In genomic region chr4:109569421-109569820, GRCm38 (mm10) we compare ENCODE assay signal across 19 mouse cellular contexts. TPM values are rescaled to one million over a fixed set of nuclear protein-coding genes. Genes with fewer than 3 reads are reported as not detected.
DNase-seq lines count a peak whose midpoint lies in the region; ATAC-seq lines count a peak whose summit lies in the region.
"Had no signal": no experiment of that assay in that cellular context is flagged by ENCODE, and none has a peak within 500 bp of the region (broad histone marks: within the 10 kb centered on the region; RNA-seq: fewer than 3 reads in every experiment).

No protein-coding gene starts in this region.

- 61% methylated on average over 9 of the region's 9 CpGs for WGBS in embryonic facial prominence, embryonic 11.5 days
- WGBS in embryonic facial prominence, embryonic 10.5 days = 67% methylated on average over 9 of the region's 9 CpGs
- WGBS in hindbrain, embryonic 11.5 days = 56% methylated on average over 9 of the region's 9 CpGs
- 57% methylated on average over 9 of the region's 9 CpGs for WGBS in midbrain, embryonic 16.5 days
- WGBS in heart, embryonic 11.5 days (ENCODE audit: insufficient replicate concordance) = 85% methylated on average over 9 of the region's 9 CpGs

- peak; percentile 26 for DNase-seq in embryonic facial prominence, embryonic 11.5 days (ENCODE audit: low spot score)
- DNase-seq in embryonic facial prominence, embryonic 10.5 days (ENCODE audit: low spot score) = no peak
- peak; percentile 22 for DNase-seq in 3T3-L1 (ENCODE audit: low read depth, low spot score)
- peak; percentile 27 for DNase-seq in hindbrain, embryonic 11.5 days (ENCODE audit: low spot score)
- DNase-seq in lung, postnatal 10 days = no peak
- no peak for DNase-seq in layer of hippocampus, adult 8-10 months (ENCODE audit: low spot score in 2 of 2)
- DNase-seq: cerebellum, adult 8-10 months; gastrocnemius, postnatal 25 days; kidney, adult 8-10 months; liver, embryonic 13.5 days; thymus, postnatal 25 days had no signal

- no peak overlapping the region for H3K27ac ChIP-seq in embryonic facial prominence, embryonic 11.5 days (replicated peaks; ENCODE audit: low read depth, low read length)
- H3K27ac ChIP-seq in embryonic facial prominence, embryonic 10.5 days (replicated peaks) = no peak overlapping the region
- H3K27ac ChIP-seq in hindbrain, embryonic 11.5 days (ENCODE audit: low read depth, low read length) = 0 out of 2 replicates have a peak overlapping the region, but pooled peaks have one; percentile 11
- peak overlapping the region; percentile 29 for H3K27ac ChIP-seq in midbrain, embryonic 16.5 days (ENCODE audit: low read length)
- no peak overlapping the region for H3K27ac ChIP-seq in heart, embryonic 11.5 days (ENCODE audit: low read depth, low read length)
- H3K27ac ChIP-seq: forebrain, embryonic 12.5 days; heart, embryonic 10.5 days; layer of hippocampus, adult 2 months; liver, embryonic 13.5 days; stomach, embryonic 15.5 days had no signal

- no peak overlapping the region for H3K4me2 ChIP-seq in embryonic facial prominence, embryonic 11.5 days (ENCODE audit: low read depth, low read length)
- peak overlapping the region; percentile 23; the same call in 1 of the 2 replicates for H3K4me2 ChIP-seq in hindbrain, embryonic 11.5 days (replicated peaks; ENCODE audit: low read depth, low read length)
- H3K4me2 ChIP-seq in midbrain, embryonic 16.5 days (ENCODE audit: low read length) = peak overlapping the region; percentile 38
- no peak overlapping the region for H3K4me2 ChIP-seq in heart, embryonic 11.5 days
- H3K4me2 ChIP-seq: forebrain, embryonic 12.5 days; liver, embryonic 13.5 days; stomach, embryonic 15.5 days had no signal

- H3K4me3 ChIP-seq in embryonic facial prominence, embryonic 11.5 days (ENCODE audit: low read depth, low read length) = no peak overlapping the region
- H3K4me3 ChIP-seq in embryonic facial prominence, embryonic 10.5 days = no peak overlapping the region
- 0 out of 2 replicates have a peak overlapping the region, but pooled peaks have one; percentile 1 for H3K4me3 ChIP-seq in hindbrain, embryonic 11.5 days (ENCODE audit: low read depth, low read length)
- H3K4me3 ChIP-seq in midbrain, embryonic 16.5 days (ENCODE audit: low read depth, low read length) = peak overlapping the region; percentile 25
- H3K4me3 ChIP-seq in heart, embryonic 11.5 days (ENCODE audit: low read depth, low read length) = no peak overlapping the region
- H3K4me3 ChIP-seq: forebrain, embryonic 12.5 days; heart, embryonic 10.5 days; layer of hippocampus, adult 2 months; liver, embryonic 13.5 days; stomach, embryonic 15.5 days had no signal

- H3K27me3 ChIP-seq in embryonic facial prominence, embryonic 11.5 days (ENCODE audit: control insufficient read depth, insufficient read depth, low read length) = no peaks in the 10 kb centered on the region
- no peaks in the 10 kb centered on the region for H3K27me3 ChIP-seq in embryonic facial prominence, embryonic 10.5 days (replicated peaks; ENCODE audit: low read depth, poor library complexity, severe bottlenecking)
- H3K27me3 ChIP-seq in hindbrain, embryonic 11.5 days (ENCODE audit: control insufficient read depth, insufficient read depth, low read length) = no peaks in the 10 kb centered on the region
- no peaks in the 10 kb centered on the region for H3K27me3 ChIP-seq in midbrain, embryonic 16.5 days (ENCODE audit: control insufficient read depth, insufficient read depth, low read depth, low read length)
- no peaks in the 10 kb centered on the region for H3K27me3 ChIP-seq in heart, embryonic 11.5 days (ENCODE audit: control insufficient read depth, insufficient read depth, low read length)
- H3K27me3 ChIP-seq: forebrain, embryonic 12.5 days; liver, embryonic 13.5 days; stomach, embryonic 15.5 days had no signal

- no peaks in the 10 kb centered on the region for H3K4me1 ChIP-seq in embryonic facial prominence, embryonic 11.5 days (ENCODE audit: control insufficient read depth, insufficient read depth, low read length)
- peaks cover 12% of the 10 kb centered on the region; the same call in 1 of the 2 replicates for H3K4me1 ChIP-seq in embryonic facial prominence, embryonic 10.5 days
- H3K4me1 ChIP-seq in hindbrain, embryonic 11.5 days (replicated peaks; ENCODE audit: control insufficient read depth, insufficient read depth, low read length) = no peaks in the 10 kb centered on the region
- H3K4me1 ChIP-seq in midbrain, embryonic 16.5 days (ENCODE audit: control insufficient read depth, insufficient read depth, low read length) = peaks cover 2% of the 10 kb centered on the region; the same call in 1 of the 2 replicates
- H3K4me1 ChIP-seq in heart, embryonic 11.5 days (ENCODE audit: control insufficient read depth, insufficient read depth, low read length) = no peaks in the 10 kb centered on the region
- H3K4me1 ChIP-seq: forebrain, embryonic 12.5 days; heart, embryonic 10.5 days; liver, embryonic 13.5 days; stomach, embryonic 15.5 days had no signal

- H3K36me3 ChIP-seq in embryonic facial prominence, embryonic 11.5 days (replicated peaks; ENCODE audit: control insufficient read depth, insufficient read depth, low read depth, low read length) = no peaks in the 10 kb centered on the region
- H3K36me3 ChIP-seq in embryonic facial prominence, embryonic 10.5 days (replicated peaks) = no peaks in the 10 kb centered on the region
- no peaks in the 10 kb centered on the region for H3K36me3 ChIP-seq in hindbrain, embryonic 11.5 days (ENCODE audit: control insufficient read depth, insufficient read depth, low read length)
- no peaks in the 10 kb centered on the region for H3K36me3 ChIP-seq in midbrain, embryonic 16.5 days (ENCODE audit: control insufficient read depth, insufficient read depth, low read length)
- no peaks in the 10 kb centered on the region for H3K36me3 ChIP-seq in heart, embryonic 11.5 days (ENCODE audit: control insufficient read depth, insufficient read depth, low read length)
- H3K36me3 ChIP-seq: forebrain, embryonic 12.5 days; heart, embryonic 10.5 days; liver, embryonic 13.5 days; stomach, embryonic 15.5 days had no signal

- no peak for ATAC-seq in embryonic facial prominence, embryonic 11.5 days (replicated peaks; ENCODE audit: insufficient number of reproducible peaks, low FRiP score, low TSS enrichment, low read depth)
- ATAC-seq in hindbrain, embryonic 11.5 days (ENCODE audit: low FRiP score) = peak; percentile 61
- ATAC-seq in midbrain, embryonic 16.5 days = peak; percentile 60
- no peak for ATAC-seq in heart, embryonic 11.5 days (replicated peaks; ENCODE audit: insufficient number of reproducible peaks, low FRiP score, low TSS enrichment)

- H3K9ac ChIP-seq in embryonic facial prominence, embryonic 11.5 days (replicated peaks; ENCODE audit: low read length) = no peak overlapping the region
- no peak overlapping the region for H3K9ac ChIP-seq in hindbrain, embryonic 11.5 days (ENCODE audit: low read depth, low read length)
- H3K9ac ChIP-seq in midbrain, embryonic 16.5 days (ENCODE audit: low read depth, low read length) = peak overlapping the region; percentile 44; the same call in 1 of the 2 replicates
- H3K9ac ChIP-seq in heart, embryonic 11.5 days (ENCODE audit: low read depth, low read length) = no peak overlapping the region
- H3K9ac ChIP-seq: forebrain, embryonic 12.5 days; liver, embryonic 13.5 days; stomach, embryonic 15.5 days had no signal

- no peaks in the 10 kb centered on the region for H3K9me3 ChIP-seq in embryonic facial prominence, embryonic 11.5 days (replicated peaks; ENCODE audit: control insufficient read depth, low read length)
- H3K9me3 ChIP-seq in embryonic facial prominence, embryonic 10.5 days = no peaks in the 10 kb centered on the region
- H3K9me3 ChIP-seq in hindbrain, embryonic 11.5 days (ENCODE audit: control insufficient read depth, low read length) = no peaks in the 10 kb centered on the region
- no peaks in the 10 kb centered on the region for H3K9me3 ChIP-seq in midbrain, embryonic 16.5 days (replicated peaks; ENCODE audit: control insufficient read depth, low read length, poor library complexity, severe bottlenecking)
- H3K9me3 ChIP-seq in heart, embryonic 11.5 days (replicated peaks; ENCODE audit: control insufficient read depth, low read length) = no peaks in the 10 kb centered on the region
- H3K9me3 ChIP-seq: forebrain, embryonic 12.5 days; heart, embryonic 10.5 days; liver, embryonic 13.5 days; stomach, embryonic 15.5 days had no signal

RNA-seq across cellular contexts. Expression of gene 4930522H14Rik, which starts 38.3 kb away (rescaled TPM):
- polyA plus RNA-seq in embryonic facial prominence, embryonic 11.5 days (2014; fragmentation: Nextera tagmentation; extraction: Ambion mirVana) = not detected in 2 replicates
- not detected in 2 replicates for polyA plus RNA-seq in embryonic facial prominence, embryonic 10.5 days (2016; fragmentation: Nextera tagmentation; extraction: Ambion mirVana)
- not detected in 2 replicates for polyA plus RNA-seq in hindbrain, embryonic 11.5 days (2014; fragmentation: Nextera tagmentation; extraction: Ambion mirVana)
- not detected in 2 replicates for polyA plus RNA-seq in midbrain, embryonic 16.5 days (2015; fragmentation: Nextera tagmentation; extraction: Ambion mirVana)
- not detected in 2 replicates for polyA plus RNA-seq in heart, embryonic 11.5 days (2014; fragmentation: Nextera tagmentation; extraction: Ambion mirVana)
- total RNA-seq in layer of hippocampus, adult 8-10 months (2022) = not detected
- total RNA-seq: gastrocnemius, postnatal 25 days; hematopoietic stem cell, adult 5-6 weeks; layer of hippocampus, adult 2 months; left cerebral cortex, postnatal 25 days had no signal
- polyA plus RNA-seq: forebrain, embryonic 12.5 days; heart, embryonic 10.5 days; liver, embryonic 13.5 days; stomach, embryonic 15.5 days had no signal

Comparison
In these comparisons a context has a peak if more than half of its experiments do, and no peak if none do; other contexts are left out.
1. DNase-seq: peak in embryonic facial prominence, embryonic 11.5 days (single experiment), 3T3-L1 (single experiment) and hindbrain, embryonic 11.5 days (single experiment); none in embryonic facial prominence, embryonic 10.5 days (single experiment), lung, postnatal 10 days (single experiment) and layer of hippocampus, adult 8-10 months (0 of 2).
2. ATAC-seq: peak in hindbrain, embryonic 11.5 days (single experiment) and midbrain, embryonic 16.5 days (single experiment); none in embryonic facial prominence, embryonic 11.5 days (single experiment) and heart, embryonic 11.5 days (single experiment).
3. H3K27ac ChIP-seq: peak in hindbrain, embryonic 11.5 days (single experiment) and midbrain, embryonic 16.5 days (single experiment); none in embryonic facial prominence, embryonic 11.5 days (single experiment), embryonic facial prominence, embryonic 10.5 days (single experiment) and heart, embryonic 11.5 days (single experiment).
4. H3K4me2 ChIP-seq: peak in hindbrain, embryonic 11.5 days (single experiment) and midbrain, embryonic 16.5 days (single experiment); none in embryonic facial prominence, embryonic 11.5 days (single experiment) and heart, embryonic 11.5 days (single experiment).
5. H3K4me3 ChIP-seq: peak in hindbrain, embryonic 11.5 days (single experiment) and midbrain, embryonic 16.5 days (single experiment); none in embryonic facial prominence, embryonic 11.5 days (single experiment), embryonic facial prominence, embryonic 10.5 days (single experiment) and heart, embryonic 11.5 days (single experiment).